Mouse (Mus musculus) frontal cortex, adult (tissue): ENCODE measurements at regions not wholly inside any gene's neighbourhood (a gene's known extent, or its start where the extent isn't known, plus 50 kb on each side); places are given as distances from the start of the nearest gene placed in this dataset.

Experiments used
- ATAC-seq: cut with Nextera tagmentation; 2 replicates; pipeline ENCODE4 v1.9.2; 2017; ENCODE audit warnings: mild to moderate bottlenecking, moderate library complexity, mixed read lengths; ENCODE audit not compliant: low TSS enrichment

DNA sequence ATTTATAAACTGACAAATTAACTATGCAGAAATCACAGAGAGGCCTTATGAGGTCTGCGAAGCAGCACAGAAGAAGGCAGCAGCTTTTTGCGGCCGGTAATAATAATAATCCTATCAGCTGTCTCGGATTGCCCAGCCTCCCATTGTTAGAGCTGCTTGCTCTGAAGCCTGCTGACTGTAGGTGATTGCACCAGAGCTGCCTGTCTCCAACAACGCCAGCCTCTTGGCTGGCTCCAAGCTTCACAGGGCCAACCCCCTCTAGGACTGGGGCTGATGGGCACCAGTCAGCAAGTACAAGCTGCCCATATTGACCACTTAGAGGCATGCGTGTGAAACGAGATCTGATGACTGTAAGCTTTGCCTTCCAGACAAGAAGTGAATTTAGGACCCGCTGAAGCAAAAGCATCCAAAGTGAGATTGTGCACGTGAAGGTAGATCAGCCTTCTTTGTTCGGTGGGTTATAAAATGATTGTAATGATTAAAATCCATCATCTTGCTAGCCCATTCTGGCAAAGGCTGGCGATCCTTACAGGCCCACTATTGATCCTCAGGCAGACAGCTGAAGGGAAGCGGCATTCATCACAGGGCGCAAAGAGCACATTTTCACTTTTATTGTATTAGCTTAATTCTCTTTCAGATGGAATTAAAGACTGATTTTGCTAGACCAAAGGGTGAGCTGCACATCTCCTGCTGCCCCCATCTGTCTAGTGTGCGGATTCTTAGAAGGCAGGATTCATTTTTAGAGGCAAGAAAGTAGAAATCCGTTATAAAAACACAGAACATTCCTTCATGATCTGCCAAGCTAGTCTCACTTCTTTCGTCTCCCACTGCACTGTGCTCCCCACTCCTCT is 503.2 kb upstream of the Smim15 start:
- ATAC-seq: peak; percentile 64

DNA sequence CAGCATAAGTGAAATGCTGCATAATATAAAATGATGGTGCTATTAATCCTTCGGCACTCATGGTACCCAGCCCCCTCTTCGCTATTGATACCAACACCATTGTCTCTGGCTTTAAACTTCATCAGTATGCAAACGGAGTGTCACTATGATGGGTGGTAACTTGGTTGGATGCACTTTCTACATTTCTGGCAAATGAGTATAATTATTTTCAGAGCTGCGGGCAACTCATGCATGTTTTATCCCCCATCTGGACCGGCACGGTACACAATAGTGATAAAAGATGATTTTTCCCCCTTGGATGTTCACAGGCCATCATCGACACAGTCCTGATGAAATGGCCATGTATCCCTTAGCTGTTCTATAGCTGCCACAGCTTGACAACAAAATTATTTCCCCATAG is 503.9 kb upstream of the Smim15 start:
- ATAC-seq: no peak

DNA sequence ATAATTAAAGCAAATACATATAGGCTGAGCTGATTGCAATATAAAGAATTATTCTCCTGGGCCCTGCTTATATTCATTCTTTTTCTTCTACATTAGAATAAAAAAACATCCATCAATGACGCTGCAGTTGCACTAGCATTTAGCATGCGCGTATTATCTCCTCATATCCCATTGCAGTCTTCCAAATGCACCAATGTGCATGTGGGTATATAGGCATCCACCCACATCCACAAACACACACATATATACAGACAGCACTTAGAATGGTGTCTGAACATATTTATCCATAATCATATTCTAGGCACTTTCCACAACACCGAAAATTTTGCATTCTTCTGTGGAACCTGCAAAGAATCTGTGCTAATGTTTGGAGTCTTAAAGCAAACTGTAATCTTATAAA is 504.4 kb upstream of the Smim15 start:
- ATAC-seq: no peak

DNA sequence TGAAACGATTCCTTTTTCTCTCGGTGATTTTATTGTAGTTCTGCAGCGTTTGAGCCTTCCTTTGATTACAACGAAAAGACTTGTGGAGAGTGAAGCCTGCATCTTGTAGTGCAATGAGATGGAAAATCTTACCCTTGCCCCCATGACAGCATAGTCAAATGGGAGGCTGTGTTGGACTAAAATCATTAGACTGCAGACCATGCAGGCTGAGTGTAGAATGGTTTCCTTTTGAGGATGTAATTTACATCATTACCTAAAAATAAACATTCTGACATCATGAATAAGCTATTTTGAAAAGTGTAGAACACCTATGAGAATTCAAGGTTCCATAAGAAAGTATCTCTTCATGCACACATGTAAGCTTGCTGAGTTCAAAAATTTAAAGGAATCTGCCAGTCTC is 504.9 kb upstream of the Smim15 start:
- ATAC-seq: no peak

DNA sequence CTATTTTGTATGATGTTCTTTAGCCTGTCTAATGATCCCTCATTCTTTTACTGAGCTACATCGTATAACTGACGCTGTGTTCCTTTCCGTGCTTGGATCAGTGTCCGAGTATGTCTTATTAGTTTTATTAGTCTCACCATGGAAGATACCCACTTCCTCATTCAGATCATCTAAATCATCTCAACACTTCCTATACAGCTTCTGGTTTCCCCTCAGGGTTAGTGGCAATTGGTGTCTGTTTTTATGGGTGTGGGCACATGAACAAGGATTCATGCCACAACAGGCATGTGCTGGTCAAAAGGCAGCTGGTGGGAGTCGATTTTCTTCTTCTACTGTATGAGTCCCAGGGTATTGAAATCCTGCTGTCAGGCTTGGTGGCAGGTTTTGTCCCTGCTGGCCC is 509.0 kb upstream of the Smim15 start:
- no peak for ATAC-seq

DNA sequence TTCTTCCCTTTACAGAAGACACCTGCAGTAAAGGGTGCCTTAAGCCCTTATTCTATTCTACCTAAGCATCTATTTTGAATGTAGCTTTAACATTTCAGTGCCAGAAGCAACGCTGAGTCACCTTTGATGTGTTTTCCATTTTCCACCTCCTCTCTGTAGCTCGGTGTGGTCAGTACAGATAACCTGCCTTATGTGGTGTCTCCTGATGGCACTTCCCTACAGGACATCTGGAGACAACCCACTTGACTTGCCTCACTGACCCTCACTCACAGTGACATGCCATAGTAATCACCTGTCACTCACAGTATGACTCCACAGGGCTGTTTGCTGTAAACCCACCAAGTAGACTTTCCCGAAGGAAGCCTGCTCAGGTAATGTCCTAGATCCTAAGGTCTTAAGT is 510.9 kb upstream of the Smim15 start:
- ATAC-seq: no peak

DNA sequence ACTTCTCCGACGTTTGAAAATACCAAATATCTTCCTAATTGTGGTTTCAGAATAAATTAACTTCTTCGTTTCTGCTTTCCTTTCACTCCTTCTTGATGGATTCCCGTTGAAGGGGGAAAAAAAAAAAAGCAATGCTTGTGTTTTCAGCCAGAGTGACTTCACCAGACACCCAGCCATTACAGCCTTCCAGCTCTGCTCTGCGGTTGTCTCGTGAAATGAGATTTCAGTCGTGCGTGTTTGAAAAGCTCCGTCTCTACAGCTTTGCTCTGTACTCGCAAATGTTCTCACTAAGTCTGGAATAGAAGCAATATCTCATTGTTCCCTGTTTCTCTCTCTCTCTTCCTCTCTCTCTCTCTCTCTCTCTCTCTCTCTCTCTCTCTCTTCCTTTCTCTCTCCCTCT is 509.6 kb upstream of the Kif2a start:
- peak; percentile 65 for ATAC-seq

DNA sequence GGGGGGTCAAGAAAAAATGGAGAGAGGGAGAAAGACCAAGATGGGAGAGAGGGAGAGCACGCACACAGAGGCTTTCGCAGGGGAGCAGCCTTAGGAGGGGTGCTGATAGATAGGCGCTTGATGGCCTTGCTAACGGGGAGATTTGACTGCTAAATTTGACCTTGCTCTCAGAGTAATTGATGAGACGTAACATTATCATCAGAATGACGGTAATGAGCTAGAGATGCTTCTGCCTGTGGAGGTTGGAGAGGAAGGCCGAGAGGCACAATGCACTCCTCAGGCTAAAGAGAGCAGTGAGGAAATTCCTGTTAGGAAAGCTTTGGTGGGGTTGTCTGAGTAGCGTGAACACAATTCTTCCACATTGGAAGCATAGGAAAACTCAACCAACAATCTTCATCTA is 509.1 kb upstream of the Kif2a start:
- ATAC-seq: no peak

DNA sequence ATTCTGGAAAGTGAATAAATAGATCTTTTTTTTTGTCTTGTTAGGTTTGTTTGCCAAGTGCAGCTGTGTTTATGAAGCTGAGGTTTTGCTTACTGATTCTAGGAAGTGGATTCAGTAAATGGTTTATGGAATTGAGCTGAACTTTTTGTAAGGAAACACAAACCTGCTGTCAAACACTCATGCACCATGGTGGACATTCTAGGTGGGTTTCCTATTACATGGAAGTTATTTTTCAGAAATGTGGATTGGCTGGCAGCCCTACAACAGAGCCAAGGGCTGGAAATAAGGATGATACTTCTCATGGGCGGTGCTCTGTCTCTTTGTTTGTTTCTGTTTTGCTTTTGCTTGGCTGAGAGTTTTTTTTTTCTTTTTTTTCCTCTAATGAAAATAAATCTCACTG is 508.5 kb upstream of the Kif2a start:
- no peak for ATAC-seq

DNA sequence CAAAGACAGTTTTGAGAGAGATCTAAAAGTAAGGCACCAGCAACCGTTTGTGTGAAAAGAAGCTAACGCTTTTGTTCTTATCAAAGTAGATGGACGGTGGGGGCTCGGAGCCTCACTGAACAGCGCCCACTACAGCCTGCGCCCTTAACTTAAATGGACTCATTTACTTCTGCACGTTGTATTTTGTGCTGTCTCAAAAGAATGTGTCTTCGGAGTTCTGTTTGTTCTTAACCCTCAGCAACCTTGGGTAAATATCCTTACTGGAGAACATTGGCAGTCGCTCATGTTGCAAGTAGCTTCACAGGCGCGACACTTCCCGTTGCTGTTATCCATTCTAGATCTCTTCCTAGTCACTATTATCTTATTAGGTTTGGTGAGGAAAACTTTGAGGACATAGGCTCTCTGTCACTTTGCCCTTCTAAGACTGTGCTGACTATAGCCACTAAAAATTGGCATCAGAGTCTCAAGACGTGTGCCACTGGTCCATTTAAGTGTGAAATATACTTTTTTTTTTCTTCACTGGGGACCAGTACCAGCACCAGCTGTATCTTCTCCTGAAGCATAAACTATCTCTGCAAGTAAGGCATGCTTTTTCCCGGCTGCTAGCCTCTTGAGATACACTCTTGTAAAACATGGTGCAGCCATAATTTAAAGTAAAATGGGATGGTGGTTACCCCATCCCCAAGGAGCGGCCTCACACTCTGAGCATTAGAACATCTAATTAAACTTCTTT is 507.0 kb upstream of the Kif2a start:
- no peak for ATAC-seq

DNA sequence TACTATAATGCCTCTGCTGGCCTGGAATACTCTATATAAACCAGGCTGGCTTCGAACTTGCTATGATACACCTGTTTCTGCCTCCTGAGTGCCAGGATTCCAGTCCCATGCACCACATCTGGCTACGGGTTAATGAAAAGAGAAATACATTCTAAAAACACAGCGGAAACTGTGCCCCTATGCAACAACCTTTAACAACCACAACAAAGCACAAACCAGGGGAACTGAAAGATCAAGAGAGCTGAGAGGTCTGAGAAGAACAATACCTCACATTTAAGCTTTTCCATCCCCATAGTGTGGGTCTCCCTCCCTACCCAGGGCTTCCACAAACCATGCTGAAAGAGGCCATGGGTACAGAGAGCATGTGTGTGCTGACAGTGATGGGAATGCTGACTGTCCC is 501.0 kb upstream of the Kif2a start:
- ATAC-seq: no peak

DNA sequence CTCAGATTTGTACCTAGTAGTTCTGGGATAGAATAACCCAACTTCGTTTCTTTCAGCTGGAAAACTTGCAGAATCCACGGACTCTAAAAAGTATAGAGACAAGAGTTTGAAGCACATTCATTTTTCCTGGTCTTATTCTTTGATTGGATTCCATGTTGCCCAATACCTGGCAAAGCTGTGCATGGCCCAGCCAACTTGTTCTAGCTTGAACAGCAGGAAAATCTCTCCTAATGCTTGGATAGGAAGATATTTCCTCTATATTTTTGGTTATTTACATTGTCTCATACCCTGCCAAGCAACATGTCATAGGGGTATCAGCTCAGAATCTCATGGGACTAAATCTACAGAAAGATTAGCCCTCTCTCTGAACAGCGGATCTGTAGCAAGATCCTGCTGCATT is 492.3 kb upstream of the Kif2a start:
- no peak for ATAC-seq

DNA sequence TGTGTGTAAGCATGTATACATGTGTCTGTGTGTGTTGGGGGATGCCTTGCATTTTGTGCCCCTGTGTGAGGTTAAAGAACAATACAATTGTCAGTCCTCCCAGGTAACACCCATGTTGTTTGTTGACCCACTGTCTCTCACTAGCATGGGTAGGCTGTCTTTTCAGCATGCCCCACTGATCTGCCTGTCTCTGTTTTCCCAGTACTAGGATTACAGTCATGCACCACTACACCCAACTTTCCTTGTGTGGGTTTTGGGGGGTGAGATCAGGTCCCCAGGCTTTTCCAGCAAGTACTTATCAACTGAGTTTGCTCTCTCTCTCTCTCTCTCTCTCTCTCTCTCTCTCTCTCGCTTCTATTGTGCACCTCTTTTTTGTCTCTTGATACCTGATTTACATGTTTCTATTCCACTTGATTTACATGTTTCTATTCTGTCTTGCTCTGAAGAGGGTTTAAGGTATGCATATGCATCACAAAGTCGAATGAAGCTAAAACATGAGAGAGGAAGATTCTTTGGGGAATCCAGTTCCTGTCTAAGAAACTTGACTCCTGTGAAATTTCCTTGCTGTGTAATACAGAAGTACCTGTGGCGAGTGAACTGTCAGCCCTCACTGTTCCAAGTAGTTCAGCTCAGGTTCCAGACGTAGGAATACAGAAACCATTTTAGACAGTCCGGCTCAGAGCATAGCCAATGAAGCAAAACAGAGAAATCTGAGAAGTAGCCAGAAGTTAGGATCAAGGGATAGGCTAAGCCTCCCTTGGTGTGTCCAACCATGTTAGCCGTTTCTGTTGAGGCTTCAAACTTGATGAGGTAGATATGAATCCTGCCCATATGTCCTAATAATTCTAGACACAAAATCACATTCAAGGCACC is 491.6 kb upstream of the Kif2a start:
- ATAC-seq: no peak

DNA sequence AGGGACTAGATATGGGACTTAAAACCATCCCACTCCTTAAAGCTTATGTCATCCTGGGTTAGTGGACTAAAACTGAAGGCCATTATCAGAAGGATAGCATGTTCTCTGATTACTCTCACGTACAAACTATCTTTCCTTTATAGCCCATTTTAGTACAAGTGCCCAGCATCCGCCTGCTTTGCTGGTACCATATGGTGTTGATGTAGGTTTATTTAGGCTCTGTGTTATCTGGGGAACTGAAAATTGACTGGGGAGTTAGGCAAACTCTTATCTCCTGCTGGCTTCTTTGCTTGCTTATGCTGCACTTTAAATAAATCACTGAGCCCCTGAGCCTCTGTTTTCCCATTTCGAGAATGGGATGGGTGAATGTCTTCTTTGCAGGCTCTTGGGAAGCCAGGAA is 485.4 kb upstream of the Kif2a start:
- ATAC-seq: peak; percentile 94

DNA sequence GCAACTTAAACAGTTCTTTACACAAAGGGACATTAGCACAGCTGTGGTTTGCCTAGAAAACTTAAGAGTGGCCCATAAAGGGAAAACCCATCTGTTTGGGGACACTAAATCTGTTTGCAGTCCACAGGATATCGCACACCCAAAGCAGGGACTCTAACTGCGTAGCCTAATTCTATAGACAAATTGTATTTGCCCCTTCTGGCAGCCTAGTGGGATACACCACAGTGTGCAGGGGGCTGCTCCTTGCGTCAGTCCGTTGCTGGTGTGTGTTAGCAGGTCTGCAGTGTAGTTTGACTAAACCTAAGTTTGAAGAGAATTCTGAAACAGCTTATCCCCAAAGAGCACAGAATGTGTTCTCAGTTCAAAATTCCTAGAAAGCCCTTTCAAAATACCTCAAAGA is 484.9 kb upstream of the Kif2a start:
- ATAC-seq: 0 out of 2 replicates have a peak, but pooled peaks have one; percentile 3

DNA sequence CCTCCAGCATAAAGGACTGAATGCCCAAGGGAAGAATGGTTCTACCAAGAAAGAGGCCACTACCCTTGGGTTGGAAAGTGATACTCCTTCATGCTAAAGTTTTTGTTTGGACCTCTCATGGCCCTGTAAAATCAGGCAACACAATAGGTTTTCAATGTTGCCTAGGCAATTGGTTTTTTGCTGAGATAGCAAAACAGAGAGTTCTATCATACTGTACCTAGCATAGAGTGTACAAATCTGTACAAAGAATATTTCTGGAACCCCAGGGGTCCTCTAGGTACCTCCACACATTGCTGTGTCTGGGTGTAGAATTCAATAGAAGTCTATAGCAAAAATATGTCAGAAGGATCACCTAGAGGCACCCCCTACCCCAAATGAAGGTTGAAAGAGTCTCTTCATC is 483.4 kb upstream of the Kif2a start:
- no peak for ATAC-seq

DNA sequence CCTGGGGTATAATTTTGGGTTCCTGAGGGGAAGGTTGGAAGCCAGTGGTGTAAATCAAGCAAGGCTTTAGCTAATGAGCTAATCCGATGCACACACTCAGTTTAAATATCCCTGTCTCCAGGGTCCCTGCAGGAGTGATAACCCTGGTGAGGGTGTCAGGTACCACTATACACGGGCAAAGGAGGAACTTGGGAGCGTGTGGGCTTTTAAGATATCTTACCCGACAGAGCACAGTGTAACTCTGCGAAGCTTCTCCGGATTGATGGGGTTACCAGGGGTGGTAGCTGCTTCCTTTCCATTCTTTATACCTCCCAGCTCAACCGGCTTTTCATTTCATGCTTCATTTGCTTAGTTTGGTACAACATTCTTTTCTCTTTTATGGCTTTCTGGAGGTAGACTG is 480.3 kb upstream of the Kif2a start:
- no peak for ATAC-seq

DNA sequence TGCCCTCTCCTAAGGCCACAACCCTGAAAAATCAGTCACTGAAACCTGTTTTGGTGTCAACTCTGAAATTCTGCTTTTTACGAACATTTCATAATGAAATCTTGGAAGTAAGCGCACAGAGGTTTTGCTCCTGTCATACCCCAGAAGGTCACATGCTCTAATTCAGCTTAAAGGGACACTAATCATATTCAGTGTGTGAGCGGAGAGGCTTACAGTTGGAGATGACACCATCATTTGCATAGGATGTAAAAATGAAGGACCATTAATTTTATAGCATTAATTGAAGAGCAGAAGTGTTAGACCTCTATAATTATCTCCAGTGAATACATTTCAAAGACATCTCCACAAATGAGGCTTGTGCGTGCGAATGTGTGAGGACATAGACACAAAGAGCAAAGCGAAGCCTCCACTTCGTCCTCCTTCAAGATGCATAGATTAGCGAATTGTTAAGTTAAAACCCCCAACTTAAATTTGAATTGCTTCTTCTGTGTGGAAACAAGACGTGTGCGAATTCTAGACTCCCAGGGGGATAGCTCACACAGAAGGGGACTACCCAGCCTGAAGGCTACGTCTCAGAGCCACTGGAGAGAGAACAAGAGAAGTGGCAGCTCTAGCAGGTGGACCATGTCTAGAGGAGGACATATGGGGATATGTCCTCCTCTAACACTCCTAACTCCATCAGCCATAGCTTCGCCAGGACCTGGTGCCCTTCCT is 479.0 kb upstream of the Kif2a start:
- ATAC-seq: no peak

DNA sequence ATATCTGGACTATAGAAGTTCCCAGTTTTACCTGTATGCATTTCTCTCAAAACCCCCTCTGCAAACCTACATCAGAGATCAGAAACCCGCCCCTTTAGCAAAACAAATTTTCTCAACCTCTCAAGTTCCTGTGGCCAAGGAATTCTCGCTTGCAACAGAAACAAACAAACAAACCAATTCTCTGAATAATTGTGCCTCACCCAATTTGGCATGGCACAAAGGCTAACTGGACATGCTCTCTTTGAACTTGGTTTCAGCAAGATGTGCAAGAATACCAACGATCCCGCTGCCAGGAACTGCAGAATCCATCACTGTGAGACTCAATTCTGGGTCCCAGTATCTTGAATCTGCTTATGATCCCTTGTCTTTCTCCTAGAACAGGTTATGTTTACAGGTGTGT is 477.4 kb upstream of the Kif2a start:
- ATAC-seq: no peak

DNA sequence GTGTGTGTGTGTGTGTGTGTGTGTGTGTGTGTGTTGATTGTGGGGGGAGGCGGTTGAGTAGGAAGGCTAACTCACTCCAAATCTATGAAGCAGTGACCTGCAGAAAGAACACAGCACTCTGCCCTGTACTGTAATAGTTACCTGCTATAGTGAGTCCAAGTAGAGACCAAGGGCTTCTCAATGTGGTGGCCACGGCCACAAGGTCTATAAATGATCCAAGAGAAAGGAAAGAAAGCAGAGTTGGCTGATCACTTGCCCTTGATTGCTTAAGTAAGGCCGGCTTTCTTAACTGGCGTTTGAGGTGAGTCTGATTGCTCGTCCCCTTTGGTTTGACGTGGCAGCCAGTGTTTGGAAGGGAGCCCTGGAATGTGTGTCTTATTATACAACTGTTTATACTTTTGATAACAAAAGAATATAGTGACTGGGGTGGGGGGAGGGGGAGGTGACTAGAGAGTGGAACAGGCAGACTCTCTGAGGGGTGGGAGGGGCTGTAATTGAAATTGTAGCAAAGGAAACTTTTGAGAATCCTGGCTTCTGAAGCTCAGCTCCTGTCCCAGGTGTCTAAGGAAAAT is 473.3 kb upstream of the Kif2a start:
- ATAC-seq: no peak

DNA sequence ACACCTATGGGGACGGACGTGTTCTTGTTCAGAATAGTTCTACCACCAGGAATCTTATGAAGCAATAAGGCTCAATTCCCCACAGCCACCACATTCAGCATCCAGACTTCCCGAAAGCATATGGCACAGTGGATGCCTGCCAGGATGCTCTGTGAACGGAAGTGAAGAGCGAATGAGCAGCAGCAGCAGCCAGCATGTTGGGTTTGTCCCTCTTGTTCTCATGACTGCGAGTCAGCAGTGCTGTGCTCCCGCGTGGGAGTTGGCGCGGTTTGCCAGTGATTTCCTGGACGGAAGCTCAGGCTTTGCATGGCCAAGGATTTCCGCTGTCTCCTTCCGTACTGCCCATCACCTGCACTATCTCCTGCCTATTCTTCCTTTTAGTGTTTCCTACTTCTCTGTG is 471.8 kb upstream of the Kif2a start:
- ATAC-seq: peak; percentile 95
